Mouse (Mus musculus) 416B (cell line): ENCODE data around the gene Cryba4.

Experiments
- DNase-seq: peaks from one replicate; pipeline ENCODE4 v3.0.0; 2011; ENCODE audit warnings: low read depth

The Cryba4 gene

DNA sequence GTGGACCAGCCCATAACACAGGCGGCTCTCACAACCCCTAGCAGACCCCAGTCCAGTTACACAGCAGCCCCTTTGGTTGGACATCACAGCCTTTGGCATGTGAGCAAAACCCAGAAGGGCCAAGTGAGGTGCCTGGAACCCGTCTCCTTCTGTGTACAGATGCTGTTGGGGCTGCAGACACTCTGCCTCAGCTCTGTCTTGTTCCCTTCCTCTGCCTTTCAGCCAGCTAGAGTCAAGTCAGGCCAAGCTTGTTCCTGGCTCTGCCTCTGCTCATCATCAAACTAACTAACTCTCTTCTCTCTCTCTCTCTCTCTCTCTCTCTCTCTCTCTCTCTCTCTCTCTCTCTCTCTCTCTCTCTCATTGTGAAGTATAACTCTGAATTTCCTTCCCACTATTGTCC, 15.7 kb downstream of the Cryba4 start:
- DNase-seq: no peak

DNA sequence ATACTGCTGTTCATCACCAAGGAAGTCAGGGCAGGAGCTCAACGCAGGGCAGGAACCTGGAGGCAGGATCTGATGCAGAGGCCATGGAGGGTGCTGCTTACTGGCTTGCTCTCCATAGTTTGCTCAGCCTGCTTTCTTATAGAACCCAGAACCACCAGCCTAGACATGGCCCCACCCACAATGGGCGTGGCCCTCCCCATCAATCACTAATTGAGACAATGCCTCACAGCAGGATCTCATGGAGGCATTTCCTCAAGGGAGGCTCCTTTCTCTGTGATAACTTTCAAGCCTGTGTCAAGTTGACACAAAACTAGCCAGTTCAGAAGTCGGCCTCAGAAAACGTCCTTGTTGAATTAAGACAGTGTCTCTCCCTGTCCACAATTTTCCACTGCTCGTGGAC, 16.5 kb downstream of the Cryba4 start:
- DNase-seq: no peak

DNA sequence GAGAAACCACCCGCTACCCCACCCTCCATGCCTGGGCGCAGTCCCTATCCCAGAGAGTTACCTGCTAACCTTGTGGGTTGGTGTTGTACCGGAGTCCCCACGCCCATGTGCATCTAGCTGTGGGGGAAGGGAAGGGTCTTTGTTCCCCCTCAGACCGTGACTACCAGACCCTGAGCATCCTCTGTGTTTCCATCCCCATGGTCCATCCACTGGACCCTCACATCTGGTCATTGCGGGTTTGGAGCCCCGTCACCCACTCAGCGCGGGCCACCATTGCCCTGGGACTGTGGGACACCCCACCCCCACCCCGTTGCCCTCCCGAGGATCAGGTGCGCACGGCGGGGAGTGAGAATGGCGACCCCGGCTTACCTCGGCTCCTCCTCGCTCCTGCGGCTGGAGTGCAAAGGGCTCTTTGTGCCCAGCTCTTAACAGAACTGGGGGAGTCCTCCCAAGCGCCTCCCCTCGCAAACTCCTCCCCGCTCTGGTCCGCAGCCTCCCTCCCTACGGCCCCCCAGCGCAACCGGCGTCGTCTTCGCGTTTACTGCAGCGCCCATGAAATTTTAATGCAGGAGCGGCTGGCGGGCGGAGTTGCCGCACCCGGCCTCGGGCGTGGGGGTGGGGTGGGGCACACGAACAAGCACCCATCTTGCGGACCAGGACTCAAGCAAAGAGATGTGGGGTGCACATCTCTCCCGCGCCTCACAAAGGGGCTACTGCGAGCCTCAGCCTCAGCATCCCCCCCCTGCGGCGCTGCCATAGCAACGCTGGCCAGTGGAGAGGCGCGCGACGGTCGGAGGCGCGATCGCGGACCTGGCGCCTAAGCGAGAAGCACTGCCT, 23.9 kb downstream of the Cryba4 start:
- no peak for DNase-seq

DNA sequence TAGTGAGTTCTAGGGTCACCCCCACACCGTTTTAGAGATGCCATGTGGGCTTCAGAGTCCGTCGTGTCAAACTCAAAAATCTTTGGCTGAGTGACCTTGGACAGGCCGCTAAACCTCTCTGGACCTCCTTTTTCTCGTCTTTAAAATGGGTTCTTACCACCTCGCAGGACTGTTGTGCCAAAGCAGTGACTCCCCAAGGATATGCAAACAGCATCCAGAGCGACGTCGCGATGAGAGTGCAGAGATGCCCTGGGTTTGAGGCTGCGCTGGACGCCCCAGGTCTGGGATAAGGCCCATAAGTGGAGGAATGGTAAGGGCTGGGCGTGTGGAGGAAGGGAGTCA, 24.4 kb downstream of the Cryba4 start:
- DNase-seq: no peak

DNA sequence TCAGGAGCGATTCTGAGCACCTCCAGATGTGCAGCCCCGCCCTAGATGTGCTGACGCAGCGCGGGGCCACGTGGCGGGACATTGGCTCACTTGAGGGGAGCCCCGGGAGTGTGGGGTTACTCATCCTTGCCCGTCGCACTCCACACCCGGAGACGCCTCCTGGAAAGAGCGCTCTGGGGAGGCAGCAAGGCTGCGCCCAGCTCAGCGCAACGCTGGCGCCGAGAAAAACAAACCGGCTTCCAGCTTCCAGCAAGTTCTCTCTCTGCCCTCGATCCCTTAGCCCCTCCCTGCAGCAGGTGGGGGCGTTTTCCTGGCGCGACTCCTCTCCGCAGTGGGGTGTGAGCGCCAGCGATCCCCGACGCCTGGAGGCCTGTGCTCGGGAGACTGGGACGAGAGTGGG, 25.0 kb downstream of the Cryba4 start:
- no peak for DNase-seq

DNA sequence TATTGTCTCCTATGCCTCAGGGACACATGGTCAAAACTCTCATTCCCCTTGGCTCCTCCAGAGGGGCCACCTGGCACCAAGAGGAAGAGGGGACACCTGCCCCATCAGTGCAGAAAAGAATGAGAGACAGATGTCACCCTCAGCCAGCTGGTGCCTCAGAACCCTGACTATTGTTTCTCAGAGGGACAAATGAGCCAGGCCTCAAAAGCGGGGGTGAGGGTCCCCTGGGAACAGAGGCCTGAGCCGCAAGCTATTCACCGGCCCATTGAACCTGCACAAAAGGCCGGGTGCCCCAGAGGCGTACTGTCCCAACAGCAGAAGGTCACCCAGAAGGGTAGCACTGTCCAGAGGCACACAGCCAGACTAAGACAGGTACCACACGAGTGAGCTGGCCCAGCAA, 26.7 kb downstream of the Cryba4 start:
- DNase-seq: no peak

DNA sequence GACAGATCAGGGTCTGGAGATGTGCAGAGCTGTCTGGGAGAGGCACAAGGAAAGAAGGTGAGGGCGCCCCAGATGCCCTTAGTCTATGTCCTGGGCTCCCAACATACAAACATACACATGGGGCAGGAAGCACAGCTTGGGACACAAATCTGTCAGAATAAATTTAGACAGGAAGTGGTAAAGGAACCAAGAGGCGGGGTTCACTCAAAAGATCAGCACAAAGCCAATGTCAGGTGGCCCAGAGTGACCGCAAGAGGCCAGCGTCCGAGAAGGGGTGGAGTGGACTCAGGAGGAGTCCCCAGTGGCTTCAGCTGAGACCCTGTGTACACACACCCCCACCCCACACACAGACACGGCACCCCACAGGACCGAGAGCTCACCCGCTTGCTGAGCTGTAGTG, 32.1 kb downstream of the Cryba4 start:
- DNase-seq: peak; percentile 80

DNA sequence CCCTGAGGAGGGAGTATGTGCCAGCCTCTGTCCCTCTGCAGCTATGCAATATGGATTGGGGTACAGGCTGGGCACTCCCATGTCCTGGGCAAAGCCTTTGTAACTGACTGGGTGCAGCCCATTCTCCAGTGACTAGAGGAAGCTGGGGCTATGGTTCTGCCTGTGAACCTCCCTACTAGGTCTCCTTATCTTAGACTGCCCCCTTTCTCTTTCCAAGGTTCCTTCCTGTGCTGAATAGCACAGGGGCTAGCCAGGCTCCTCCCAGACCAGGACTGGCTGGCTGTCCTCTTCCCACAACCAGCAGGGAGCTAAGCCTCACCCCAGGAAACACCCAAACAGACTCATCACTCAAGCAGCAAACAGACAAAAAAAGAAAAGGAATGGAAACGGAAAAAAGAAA, 32.9 kb downstream of the Cryba4 start:
- DNase-seq: peak; percentile 57

DNA sequence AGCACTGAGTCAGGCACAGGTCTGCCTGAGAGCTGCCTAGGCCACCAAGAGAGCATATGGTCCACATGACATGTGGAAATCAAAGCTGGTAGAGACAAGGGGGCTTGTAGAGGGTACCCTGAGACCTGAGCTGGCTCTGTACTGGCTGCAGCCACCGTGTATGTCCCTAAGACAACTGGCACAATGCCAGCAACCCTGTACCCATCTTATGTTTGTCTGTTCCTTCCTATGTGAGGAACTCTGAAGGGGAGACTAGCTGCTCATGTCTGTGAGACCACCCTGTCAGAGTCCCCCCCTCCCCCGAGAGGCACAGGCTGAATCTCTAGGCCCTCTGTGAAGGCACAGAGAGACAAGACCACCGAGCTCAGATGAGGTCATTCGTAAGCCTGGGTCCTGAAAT, 33.6 kb downstream of the Cryba4 start:
- no peak for DNase-seq

DNA sequence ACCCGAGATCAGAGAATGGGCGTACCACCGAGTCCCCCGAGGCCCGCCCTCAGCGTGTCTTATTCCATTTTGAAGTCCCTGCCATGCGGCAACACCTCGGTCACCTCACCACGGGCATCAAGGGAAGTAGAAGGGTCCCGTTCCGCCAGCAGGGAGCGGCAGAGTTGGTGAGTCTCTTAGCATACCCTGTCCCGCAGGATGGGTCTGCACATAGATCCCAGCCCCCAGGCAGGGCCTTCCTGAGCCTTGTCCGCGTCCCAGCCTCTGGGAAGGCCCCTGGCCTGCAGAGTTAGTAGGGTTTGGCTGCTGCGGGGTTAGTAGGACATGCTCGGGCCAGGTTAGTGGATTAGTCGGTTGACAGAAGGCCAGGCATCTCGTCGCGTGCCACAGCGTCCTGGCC, 35.3 kb downstream of the Cryba4 start:
- DNase-seq: no peak

DNA sequence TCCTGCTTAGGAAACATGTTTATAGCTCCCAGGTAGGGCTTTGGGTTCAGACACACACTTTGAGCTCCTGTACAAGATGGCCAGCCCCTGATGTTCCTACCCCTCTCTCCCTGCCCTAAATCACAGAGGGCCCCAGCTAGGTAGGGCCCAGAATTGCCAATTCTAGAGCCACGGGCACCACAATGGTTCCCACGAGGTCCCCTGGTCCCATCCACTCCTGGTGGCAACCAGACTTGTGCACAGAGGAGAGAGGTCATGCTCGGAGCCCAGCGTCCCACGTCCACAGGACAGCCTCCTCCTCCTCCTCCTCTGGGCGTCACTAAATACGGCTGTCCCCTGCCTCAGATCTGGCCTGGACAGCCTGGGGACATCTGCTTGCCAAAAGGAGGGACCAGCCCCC, 36.0 kb downstream of the Cryba4 start:
- no peak for DNase-seq

DNA sequence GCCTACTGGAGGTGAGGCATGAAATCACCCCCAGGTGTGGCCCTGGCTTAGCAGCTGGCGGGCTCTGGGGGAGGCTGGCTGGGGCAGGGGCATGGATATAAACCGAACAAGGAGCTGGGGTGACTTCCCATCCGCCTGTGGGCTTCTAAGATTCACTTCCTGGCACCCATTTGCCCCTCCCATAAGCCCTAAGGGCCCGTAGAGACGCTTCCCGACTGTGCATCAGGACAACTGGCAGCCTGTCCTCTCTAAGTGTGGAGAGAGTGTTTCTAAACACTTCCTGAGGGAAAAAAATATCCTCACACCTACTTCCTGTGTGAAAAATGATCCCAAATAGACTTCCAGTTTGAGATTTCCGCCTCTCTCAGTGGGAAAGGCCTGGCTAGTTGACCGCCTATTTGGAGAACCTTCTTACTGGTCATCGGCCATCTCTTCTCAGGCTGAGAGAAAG, 36.5 kb downstream of the Cryba4 start:
- no peak for DNase-seq

DNA sequence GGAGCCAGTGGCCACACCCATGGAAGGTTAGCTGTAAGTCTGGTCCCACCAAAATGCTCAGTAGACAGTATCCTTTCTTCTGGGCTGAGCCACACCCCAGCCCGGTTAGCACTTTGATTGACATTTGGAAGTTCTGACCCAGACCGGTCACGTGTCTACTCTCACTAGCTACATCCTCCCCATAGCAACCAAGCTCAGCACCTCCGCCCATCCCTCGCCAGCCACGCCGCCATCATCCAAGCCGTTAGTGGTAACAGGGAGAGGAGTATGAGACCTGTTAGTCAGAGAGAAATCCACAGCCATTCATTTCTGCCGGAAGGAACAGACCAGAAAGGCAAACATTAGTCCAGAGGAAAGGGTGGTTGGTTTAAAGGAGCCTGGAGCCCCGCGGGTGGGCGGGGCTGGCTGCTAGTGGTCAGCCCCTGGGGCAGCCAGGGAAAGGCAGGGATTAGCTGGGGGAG, 37.0 kb downstream of the Cryba4 start:
- DNase-seq: peak; percentile 40

DNA sequence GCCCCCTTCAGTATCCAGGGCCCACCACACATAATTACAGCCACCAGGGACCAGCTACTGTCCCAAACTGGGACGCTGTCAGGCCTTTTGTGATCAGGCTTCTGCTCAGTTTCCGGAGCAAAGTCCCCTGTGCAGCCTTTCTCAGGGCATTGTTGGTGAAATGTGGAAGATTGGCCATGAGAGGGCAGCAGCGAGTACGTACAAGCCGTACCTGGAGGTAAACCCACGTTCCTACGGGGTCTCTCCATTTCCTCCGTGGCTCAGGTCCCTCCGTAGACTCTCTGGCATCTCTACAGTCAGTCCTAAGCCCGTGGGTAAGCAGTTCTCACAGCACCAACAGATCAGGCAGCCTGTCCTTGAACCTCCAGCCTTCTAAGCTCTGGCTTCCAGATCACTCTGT, 37.9 kb downstream of the Cryba4 start:
- DNase-seq: peak; percentile 67

DNA sequence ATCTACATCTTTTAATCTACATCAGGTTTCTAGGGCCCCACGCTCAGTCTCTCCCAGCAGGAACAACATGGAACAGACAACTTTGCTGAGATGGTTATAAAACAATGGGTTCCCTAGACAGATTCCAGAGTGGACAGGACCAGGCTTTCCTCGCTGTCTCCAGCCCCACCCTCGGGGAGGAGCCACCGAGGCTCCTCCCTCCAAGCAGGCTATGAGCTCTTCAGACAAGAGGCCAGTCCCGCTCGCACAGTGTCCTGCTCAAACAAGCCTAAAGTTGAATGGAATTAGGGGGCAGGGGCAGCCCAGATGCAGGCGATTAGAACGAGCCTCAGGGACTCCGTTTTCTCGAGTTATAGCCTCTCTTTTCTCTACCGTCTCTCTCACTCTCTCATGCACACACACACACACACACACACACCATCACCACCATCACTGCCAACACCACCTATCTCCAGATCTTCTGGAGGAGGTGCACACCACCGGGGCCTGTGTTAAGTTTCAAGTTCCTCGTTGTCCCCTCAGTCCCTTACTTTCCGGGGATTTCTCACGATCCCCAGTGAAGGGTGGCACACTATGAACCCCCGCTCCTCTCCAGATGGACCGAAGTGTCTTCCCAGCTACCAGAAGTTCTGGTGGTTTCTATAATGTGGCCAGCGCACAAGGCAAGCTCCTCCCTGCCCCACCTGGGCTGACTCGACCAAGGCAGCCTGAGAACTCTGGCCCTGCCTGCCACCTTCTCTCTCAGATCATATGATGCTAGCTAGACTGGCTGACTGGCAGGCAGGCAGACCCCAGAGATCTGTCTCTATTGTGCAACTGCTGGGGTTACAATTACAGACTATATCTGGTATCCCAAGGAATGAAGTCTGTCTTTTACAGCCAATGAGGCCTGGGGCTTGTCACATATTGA, 38.7 kb downstream of the Cryba4 start:
- no peak for DNase-seq

DNA sequence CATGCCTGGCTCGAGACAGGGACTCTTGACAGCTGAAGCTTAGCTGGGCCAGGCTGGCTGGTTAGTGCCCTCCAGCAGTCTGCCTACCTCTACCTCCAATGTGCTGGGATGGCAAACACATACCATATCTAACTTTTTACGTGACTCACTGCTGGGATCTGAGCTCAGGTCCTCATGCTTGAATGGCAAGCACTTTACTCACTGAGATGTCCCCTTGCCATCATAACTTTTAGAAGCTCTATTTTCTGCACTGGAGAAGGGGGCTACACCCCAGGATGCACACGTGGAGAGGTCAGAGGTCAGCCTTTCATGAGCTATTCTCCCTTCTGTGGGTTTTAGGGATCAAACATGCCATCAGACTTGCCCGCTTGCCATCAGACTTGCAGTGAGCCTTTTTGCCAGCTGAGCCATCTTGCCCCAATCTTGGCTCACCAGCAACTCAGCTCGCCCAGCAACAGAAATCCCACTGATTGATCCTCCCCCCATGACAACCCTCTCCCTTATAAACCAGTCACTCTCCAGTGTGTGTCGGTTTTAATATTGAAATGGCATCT, 39.5 kb downstream of the Cryba4 start:
- no peak for DNase-seq

DNA sequence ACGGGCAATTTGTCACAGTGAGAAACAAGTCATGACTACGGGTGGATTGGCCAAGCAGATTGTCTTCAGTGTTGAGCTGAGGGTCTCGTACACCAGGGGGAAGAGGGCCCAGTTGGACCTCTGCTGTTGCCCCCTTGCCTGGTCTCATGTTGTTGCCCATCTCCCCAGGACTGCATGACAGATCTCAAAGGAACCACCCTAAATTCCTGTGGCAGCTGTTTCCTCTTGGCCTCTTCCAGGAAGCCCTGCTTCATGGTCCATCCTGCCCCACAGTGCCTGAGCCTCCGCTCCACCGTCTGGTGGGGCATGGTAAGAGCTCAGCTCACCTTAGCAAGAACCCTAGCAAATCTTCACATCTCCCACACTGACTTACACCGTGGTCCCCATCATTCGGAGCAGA, 40.4 kb downstream of the Cryba4 start:
- no peak for DNase-seq

DNA sequence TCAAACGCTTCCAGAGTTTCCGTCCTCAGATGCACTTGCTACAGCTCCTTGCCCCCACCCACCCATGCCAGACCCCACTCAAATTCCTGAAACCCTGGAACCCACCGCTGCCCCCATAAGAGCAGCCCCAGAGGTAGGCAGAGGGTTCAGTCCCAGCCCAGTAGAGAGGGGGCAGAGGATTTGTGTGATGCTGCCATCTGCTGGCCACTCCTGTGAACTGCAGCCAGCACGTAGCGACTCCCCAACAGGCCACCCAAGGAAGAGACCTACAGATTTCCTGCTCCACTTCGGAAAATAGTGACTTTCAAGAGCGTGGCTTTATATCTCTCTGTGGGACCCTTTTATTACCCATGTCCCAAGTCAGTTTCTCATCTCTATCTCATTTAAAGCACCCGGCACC, 42.2 kb downstream of the Cryba4 start:
- DNase-seq: peak; percentile 60

DNA sequence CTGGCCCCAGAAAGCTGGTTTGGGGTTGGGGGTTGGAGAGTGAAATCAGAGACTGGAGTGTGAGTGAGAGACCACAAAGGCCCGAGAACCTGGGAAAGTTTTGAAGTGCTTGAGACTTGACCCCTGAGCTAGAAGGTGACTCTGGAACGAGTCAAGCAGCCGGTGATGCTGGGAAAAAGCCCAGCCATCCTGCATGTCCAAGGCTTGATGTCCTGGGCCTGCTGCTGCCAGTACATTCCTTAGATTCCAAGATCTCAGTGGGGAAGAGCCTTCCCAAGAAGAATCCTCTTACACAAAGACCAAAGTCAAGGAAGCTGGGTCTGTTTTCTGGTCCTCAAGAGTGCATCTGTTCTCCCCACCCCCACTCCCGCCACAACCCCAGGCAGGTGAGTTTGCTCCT, 44.0 kb downstream of the Cryba4 start:
- no peak for DNase-seq

DNA sequence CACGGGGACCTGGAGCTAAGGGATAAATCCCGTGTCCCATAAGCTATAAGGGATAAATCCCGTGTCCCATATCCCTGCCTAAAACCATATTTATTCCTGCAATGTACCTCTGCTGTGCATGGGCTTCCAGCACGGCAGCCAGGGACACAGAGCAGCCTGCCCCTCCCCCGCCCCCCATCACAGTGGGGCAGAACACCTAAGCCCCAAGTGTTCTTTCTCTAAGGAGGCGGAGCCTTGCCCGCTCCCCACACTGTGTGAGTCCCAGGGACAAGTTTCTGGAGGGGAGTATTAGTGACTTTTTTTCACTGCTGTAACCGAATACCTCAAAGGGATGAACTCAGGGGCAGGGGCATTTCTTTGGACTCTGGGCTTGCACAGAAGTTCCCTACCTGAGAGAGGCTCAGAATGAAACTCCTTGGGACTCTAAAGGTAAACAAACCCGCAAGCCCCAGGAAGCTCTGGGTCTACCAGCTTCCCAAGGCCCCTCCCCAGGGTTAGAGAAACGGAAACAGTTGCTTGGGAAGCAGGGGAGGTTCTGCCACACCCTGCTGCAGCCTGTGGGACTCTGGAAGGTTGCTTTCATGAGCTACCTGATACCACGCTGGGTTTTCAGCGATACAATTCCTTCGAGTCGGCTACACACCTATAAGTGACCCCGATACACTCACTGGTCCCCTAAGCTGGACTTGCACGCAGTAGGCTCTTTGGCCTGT, 45.6 kb downstream of the Cryba4 start:
- DNase-seq: no peak

DNA sequence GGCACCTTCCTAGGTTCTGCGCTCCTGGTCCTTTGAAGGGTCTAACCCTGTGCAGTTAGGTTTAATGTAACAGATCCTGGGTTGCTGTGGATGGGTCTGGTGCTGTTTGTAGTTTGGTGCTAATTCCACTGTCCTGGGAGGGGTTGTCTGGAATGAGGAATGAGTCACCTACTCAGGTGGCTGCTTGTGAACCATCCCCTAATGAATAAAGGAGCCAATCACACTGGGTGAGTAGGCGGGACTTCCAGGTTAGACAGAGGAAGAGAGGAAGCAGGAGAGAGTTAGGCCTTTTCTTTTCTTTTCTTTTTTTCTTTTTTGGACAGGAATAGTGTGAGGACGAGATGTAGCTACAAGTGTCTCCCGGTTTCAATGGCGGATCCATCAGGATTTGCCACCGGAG, 52.7 kb downstream of the Cryba4 start:
- no peak for DNase-seq
